Mouse (Mus musculus): ENCODE data around the gene Lag3.

DNA sequence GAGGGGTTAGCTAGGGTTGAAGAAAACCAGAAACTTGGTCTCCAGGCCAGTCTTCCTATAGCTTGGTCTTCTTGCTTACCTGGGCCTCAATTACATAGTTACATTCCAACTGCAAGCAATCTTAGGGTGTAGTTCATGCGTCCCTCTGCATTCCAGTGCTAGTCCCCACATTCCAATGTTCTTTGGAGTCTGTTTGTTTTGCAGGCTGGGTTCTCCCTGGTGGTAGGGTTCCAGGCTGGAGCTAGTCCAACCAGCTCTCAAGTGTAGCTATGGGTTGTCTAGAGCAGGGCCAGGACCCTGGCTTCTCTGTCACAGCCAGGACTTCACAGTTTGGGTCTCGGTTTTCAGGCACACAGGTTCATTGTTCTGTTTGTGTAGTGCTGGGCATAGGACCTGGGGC, 26.0 kb upstream of the Lag3 start:
- TF ChIP-seq GABPA (IDR thresholded peaks at IDR 0.05; ENCODE audit: insufficient replicate concordance, low read depth, low read length) = no peak
- TF ChIP-seq KAT2A (IDR thresholded peaks at IDR 0.05; ENCODE audit: insufficient replicate concordance, low read length) = no peak
- no peak for TF ChIP-seq CTCF (conservative IDR thresholded peaks at IDR 0.05 in 1 of 2, IDR thresholded peaks at IDR 0.05 in 1 of 2; ENCODE audit: low read depth in 2 of 2, low read length in 2 of 2)
- TF ChIP-seq PAX5 (IDR thresholded peaks at IDR 0.05; ENCODE audit: low read length) = no peak
- no peak for TF ChIP-seq HCFC1 (IDR thresholded peaks at IDR 0.05; ENCODE audit: low read depth, low read length)
- TF ChIP-seq CHD2 (IDR thresholded peaks at IDR 0.05; ENCODE audit: low read length) = no peak
- TF ChIP-seq POLR2A (IDR thresholded peaks at IDR 0.05; ENCODE audit: low read depth, low read length) = no peak
- TF ChIP-seq MEF2A (IDR thresholded peaks at IDR 0.05; ENCODE audit: borderline replicate concordance, low read depth, low read length) = no peak
- TF ChIP-seq TCF12 (IDR thresholded peaks at IDR 0.05; ENCODE audit: low read depth, low read length) = no peak
